Mouse (Mus musculus) myocyte (in vitro differentiated cells): ENCODE data around the gene Pou5f1. TPM values are rescaled to one million over a fixed set of nuclear protein-coding genes. Genes with fewer than 3 reads are reported as not detected.

Experiments
- H3K27me3 ChIP-seq: one replicate; pipeline ENCODE4 v1.6.1; 2011; ENCODE audit not compliant: control insufficient read depth, insufficient read depth, insufficient read length
- H3K36me3 ChIP-seq: one replicate; pipeline ENCODE4 v1.6.1; 2011; ENCODE audit not compliant: control insufficient read depth, insufficient read depth
- H3K4me2 ChIP-seq: one replicate; pipeline ENCODE4 v1.6.1; 2011; ENCODE audit warnings: low read depth, control low read depth
- H3K4me3 ChIP-seq: one replicate; pipeline ENCODE4 v1.5.1; 2011; ENCODE audit warnings: mild to moderate bottlenecking, control low read depth, moderate library complexity
- H3K79me2 ChIP-seq: one replicate; pipeline ENCODE4 v1.6.1; 2011; ENCODE audit not compliant: control insufficient read depth, insufficient read depth
- H3ac ChIP-seq: one replicate; pipeline ENCODE4 v1.6.1; 2011; ENCODE audit not compliant: control insufficient read depth, insufficient read length
- CEBPB ChIP-seq: IDR thresholded peaks from 2 replicates; pipeline ENCODE4 v1.6.1; 2011; ENCODE audit warnings: mild to moderate bottlenecking, moderate library complexity; ENCODE audit not compliant: poor library complexity, insufficient read depth, severe bottlenecking
- E2F4 ChIP-seq: IDR thresholded peaks from one replicate; pipeline ENCODE4 v1.6.1; 2011; ENCODE audit warnings: mild to moderate bottlenecking, control low read depth, moderate library complexity; ENCODE audit not compliant: insufficient read depth
- MAX ChIP-seq: IDR thresholded peaks from one replicate; pipeline ENCODE4 v1.6.1; 2011; ENCODE audit warnings: low read depth, mild to moderate bottlenecking, control low read depth
- MYOD1 ChIP-seq, 3 experiments: IDR thresholded peaks; one replicate each; pipeline ENCODE4 v1.6.1; 2011; ENCODE audit warnings: control low read depth in 2 of 3, low read depth in 2 of 3, mild to moderate bottlenecking in 2 of 3, moderate library complexity in 1 of 3; ENCODE audit not compliant: insufficient read length in 2 of 3, control insufficient read depth in 1 of 3
- MYOG ChIP-seq, 3 experiments: IDR thresholded peaks; one replicate each; pipeline ENCODE4 v1.6.1; 2011; ENCODE audit warnings: control low read depth in 2 of 3, low read depth in 2 of 3, mild to moderate bottlenecking in 2 of 3; ENCODE audit not compliant: insufficient read length in 2 of 3, control insufficient read depth in 1 of 3, insufficient read depth in 1 of 3
- POLR2A ChIP-seq: IDR thresholded peaks from one replicate; pipeline ENCODE4 v1.6.1; 2011; ENCODE audit warnings: low read depth, mild to moderate bottlenecking, control low read depth, moderate library complexity; ENCODE audit not compliant: insufficient read length
- POLR2AphosphoS2 ChIP-seq: IDR thresholded peaks from one replicate; pipeline ENCODE4 v1.6.1; 2011; ENCODE audit warnings: low read depth, control low read depth; ENCODE audit not compliant: insufficient read length
- REST ChIP-seq: IDR thresholded peaks from one replicate; pipeline ENCODE4 v1.6.1; 2011; ENCODE audit warnings: mild to moderate bottlenecking, control low read depth, moderate library complexity; ENCODE audit not compliant: insufficient read depth, insufficient read length
- SRF ChIP-seq: IDR thresholded peaks from one replicate; pipeline ENCODE4 v1.6.1; 2011; ENCODE audit warnings: low read depth; ENCODE audit not compliant: control insufficient read depth, insufficient read length
- TCF12 ChIP-seq: IDR thresholded peaks from one replicate; pipeline ENCODE4 v1.6.1; 2011; ENCODE audit warnings: mild to moderate bottlenecking, control low read depth; ENCODE audit not compliant: poor library complexity, insufficient read depth, severe bottlenecking
- TCF3 ChIP-seq: IDR thresholded peaks from one replicate; pipeline ENCODE4 v1.6.1; 2011; ENCODE audit warnings: low read depth, control low read depth; ENCODE audit not compliant: insufficient read length
- USF1 ChIP-seq: IDR thresholded peaks from one replicate; pipeline ENCODE4 v1.6.1; 2011; ENCODE audit warnings: low read depth, mild to moderate bottlenecking, control low read depth, moderate library complexity
- polyA plus RNA-seq: library from polyadenylated mRNA; unstranded; fragments of >200 nt; fragmentation: generic; extraction: Trizol; gene quantifications from one replicate; pipeline ENCODE4 v1.2.1, GENCODE M21; 2012; ENCODE audit warnings: missing spikeins

Gene Pou5f1
- polyA plus RNA-seq, 1 experiment = not detected

DNA sequence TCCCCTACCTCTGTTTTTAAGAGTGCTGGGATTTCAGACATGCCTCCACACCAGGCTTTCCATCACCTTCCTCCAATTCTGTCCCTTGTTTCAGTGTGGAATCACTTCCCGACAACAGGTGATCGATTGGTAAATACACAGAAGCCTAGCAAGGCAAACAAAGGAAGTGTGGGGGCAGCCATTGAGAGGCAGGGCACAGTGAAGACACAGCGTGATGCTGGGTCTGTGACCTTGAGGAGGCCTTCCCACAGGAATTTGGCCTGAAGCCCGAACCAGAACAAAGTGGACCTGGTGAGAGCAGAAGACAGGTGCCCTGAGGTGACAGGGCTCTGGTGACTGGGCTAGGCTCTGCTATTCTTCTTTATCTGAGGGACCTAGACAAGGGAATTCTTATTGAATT lies 20.1 kb upstream of the Pou5f1 start:
- Histone ChIP-seq H3K79me2 (no peaks in the 10 kb centered on the region), H3K4me3 (no peak overlapping the region), H3K36me3 (no peaks in the 10 kb centered on the region), H3ac (no peak overlapping the region), H3K27me3 (peaks cover 7% of the 10 kb centered on the region), H3K4me2 (no peak overlapping the region)
- no peak for TF ChIP-seq USF1
- TF ChIP-seq TCF3 = no peak
- TF ChIP-seq REST = no peak

DNA sequence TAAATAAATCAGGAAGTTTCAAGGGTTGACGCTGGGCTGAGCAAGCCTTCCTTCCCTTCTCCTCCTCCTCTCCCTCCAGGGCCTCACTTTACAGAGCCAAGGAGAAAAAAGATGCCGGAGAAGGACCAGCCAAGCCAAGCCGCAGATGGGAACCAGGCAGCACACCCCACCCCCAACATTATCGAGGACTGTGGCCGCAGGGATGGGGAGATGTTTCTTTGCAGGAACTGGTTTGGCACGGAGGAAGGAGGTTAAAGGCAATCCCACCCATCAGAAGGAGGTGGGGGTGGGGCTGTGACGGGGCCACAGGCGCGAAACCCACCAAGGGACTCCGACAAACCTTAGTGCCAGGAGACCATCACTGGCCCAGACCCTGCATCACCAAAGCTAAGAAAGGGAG lies 19.1 kb upstream of the Pou5f1 start:
- H3K4me2 ChIP-seq = no peak overlapping the region

DNA sequence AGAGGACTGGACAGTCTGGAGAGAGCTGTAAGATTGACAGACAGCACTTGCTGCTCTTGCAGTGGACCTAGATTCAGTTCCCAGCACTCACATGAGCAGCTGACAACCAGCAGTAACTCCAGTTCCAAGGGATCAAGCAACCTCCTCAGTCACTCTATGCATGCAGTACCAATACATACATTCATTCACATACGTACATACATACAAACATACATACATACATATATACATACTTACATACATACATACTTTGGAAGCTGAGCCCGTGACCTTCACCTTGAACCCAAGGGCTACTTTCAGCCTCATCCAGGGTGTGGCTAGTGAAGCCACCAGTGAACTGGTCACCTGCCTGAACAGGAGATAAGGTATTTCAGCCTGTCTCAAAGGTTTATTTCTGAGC lies 17.8 kb upstream of the Pou5f1 start:
- Histone ChIP-seq H3K79me2 (no peaks in the 10 kb centered on the region), H3K27me3 (peaks cover 16% of the 10 kb centered on the region), H3K4me2 (no peak overlapping the region), H3K4me3 (no peak overlapping the region), H3K36me3 (no peaks in the 10 kb centered on the region), H3ac (no peak overlapping the region)
- TF ChIP-seq SRF = no peak
- TF ChIP-seq MYOD1 (IDR thresholded peaks at IDR 0.05; ENCODE audit: control insufficient read depth in 1 of 3, insufficient read length in 2 of 3, low read depth in 2 of 3) = no peak
- no peak for TF ChIP-seq POLR2A
- no peak for TF ChIP-seq CEBPB
- TF ChIP-seq TCF3 = no peak
- no peak for TF ChIP-seq TCF12
- no peak for TF ChIP-seq E2F4
- TF ChIP-seq USF1 = no peak
- no peak for TF ChIP-seq MAX
- no peak for TF ChIP-seq MYOG (IDR thresholded peaks at IDR 0.05; ENCODE audit: control insufficient read depth in 1 of 3, insufficient read depth in 1 of 3, insufficient read length in 2 of 3, low read depth in 2 of 3)
- no peak for TF ChIP-seq POLR2AphosphoS2
- TF ChIP-seq REST = no peak

More for the DNA sequence above, 19.1 kb upstream of the Pou5f1 start:
- TF ChIP-seq MYOD1 (IDR thresholded peaks at IDR 0.05; ENCODE audit: control insufficient read depth in 1 of 3, insufficient read length in 2 of 3, low read depth in 2 of 3) (no peak), MYOG (IDR thresholded peaks at IDR 0.05; ENCODE audit: control insufficient read depth in 1 of 3, insufficient read depth in 1 of 3, insufficient read length in 2 of 3, low read depth in 2 of 3) (no peak), REST (no peak), TCF12 (no peak), SRF (no peak), CEBPB (no peak), POLR2A (no peak), TCF3 (no peak), USF1 (no peak), MAX (no peak), POLR2AphosphoS2 (no peak)
- Histone ChIP-seq H3K4me3 (no peak overlapping the region), H3K79me2 (no peaks in the 10 kb centered on the region), H3K27me3 (peaks cover 8% of the 10 kb centered on the region), H3K36me3 (no peaks in the 10 kb centered on the region), H3ac (no peak overlapping the region)

GRCm38 (mm10) chr17:35490320-35490719 lies 15.5 kb upstream of the Pou5f1 start:
- H3K79me2 ChIP-seq = no peaks in the 10 kb centered on the region
- H3K4me2 ChIP-seq = no peak overlapping the region
- H3K27me3 ChIP-seq = peaks cover 16% of the 10 kb centered on the region
- TF ChIP-seq TCF3 = no peak
- no peak for TF ChIP-seq E2F4
- no peak for TF ChIP-seq POLR2A
- no peak for TF ChIP-seq POLR2AphosphoS2
- TF ChIP-seq MYOD1 (IDR thresholded peaks at IDR 0.05; ENCODE audit: control insufficient read depth in 1 of 3, insufficient read length in 2 of 3, low read depth in 2 of 3) = no peak
- H3ac ChIP-seq = no peak overlapping the region
- H3K4me3 ChIP-seq = no peak overlapping the region
- no peaks in the 10 kb centered on the region for H3K36me3 ChIP-seq

DNA sequence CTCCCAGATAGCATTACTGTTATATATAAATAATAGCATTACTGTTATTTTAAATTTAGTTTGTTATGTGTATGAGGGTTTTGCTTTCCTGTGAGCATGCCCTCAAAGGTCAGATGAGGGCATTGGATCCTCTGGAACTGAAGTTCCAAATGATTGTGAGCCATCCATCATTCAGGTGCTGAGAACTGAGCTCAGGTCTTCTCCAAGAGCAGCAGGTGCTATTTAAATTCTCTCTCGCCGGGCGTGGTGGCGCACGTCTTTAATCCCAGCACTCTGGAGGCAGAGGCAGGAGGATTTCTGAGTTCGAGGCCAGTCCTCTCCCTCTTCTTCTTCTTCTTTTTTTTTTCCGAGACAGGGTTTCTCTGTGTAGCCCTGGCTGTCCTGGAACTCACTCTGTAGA lies 8.7 kb upstream of the Pou5f1 start:
- Histone ChIP-seq H3K79me2 (no peaks in the 10 kb centered on the region), H3K4me3 (no peak overlapping the region), H3K36me3 (no peaks in the 10 kb centered on the region), H3K27me3 (peaks cover 4% of the 10 kb centered on the region), H3K4me2 (no peak overlapping the region), H3ac (no peak overlapping the region)
- no peak for TF ChIP-seq USF1
- no peak for TF ChIP-seq TCF3
- TF ChIP-seq MAX = no peak
